Mouse (Mus musculus): Measurements from ENCODE around the gene Vps26a. TPM values are rescaled to one million over a fixed set of nuclear protein-coding genes. Genes with fewer than 3 reads are reported as not detected.

Vps26a gene
- total RNA-seq (2023): 10 to 100 TPM; 46.3 to 55.1 TPM

DNA sequence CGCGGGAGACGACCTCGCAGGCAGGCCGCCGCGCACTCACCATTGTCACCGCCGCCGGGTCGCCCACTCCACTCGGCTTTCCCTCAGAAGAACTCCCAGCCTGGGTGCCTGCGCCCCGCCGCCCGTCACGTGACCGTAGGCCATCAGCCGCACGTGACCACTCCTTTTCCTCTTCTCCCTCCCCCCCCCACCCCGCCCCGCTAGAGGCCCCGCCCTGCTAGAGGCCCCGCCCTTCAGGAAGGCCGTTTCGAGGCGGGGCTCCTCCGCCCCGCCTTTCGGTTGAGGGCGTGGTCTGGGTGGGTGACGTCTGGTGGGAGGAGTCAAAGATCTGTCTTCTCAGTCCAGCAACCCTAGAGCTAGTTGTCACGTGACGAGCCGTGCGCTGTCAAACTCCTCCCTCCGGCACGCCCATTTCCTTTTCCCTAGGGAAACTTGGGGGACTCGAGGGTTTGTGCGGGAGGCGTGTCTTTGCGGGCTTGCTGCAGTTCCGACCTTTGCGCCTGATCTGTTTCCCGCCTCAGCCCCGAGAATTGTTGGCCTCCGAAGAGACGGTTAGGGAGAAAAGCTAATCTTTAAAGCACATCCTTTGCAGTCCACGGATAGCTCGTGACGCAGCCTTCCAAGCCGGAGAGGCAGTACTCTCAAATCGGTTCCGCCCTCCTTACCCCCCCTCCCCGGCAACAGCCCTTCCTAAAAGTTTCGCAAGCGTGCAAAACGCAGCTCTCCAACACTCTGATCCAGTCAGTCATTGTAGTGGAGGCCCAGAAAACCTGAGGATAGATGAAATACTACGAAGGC lies at the start of gene Vps26a:
TSS of gene Vps26a (minus strand) at position 188 of the 798 bp plus-strand sequence.

GRCm38 (mm10) chr10:62527351-62527750 lies 40.7 kb upstream of the Vps26a start, which contains the start of gene Srgn:
Gene Srgn (minus strand): TSS chr10:62527451.

GRCm38 (mm10) chr10:62449364-62450279 lies 37.0 kb downstream of the Vps26a start, which contains the start of the genes 4930507D05Rik and Supv3l1:
Gene 4930507D05Rik (plus strand): TSS chr10:62449489.
Gene Supv3l1 (minus strand): TSS chr10:62449738.

DNA sequence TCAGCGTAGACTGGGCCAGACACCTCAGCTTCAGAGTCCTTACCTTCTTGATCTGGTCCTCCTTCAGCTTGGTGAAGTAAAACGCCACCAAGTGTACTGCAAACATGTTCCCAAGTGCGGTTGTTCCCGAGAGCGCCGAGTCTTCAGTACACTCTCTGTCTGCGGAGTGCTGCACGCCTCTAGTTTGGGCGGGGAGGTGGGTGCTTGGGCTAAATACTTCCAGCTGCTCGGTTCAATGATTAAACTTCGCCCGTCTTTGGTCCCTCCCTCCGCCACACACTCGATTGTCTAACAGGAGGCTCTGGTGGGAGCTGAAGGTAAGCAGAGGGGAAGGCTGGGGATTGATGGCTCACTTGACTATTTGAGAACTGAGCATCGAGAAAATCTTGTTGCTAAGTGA lies 64.3 kb downstream of the Vps26a start, which contains the start of gene Hkdc1:
TSS of gene Hkdc1 (minus strand) at position 237 of the 400 bp plus-strand sequence.

Other genes with a start within 250 kb of the Vps26a start
- gene Tacr2, start 234.4 kb downstream of the Vps26a start, total RNA-seq (2023): not detected
- 10 to 100 TPM; 86.3 to 98.2 TPM for gene Hk1, start 106.9 kb downstream of the Vps26a start, total RNA-seq (2023)
- not detected for gene Hkdc1, start 64.3 kb downstream of the Vps26a start, total RNA-seq (2023)
- under 1 TPM in 1 of 2 experiments, not detected in 1; 0.26 TPM for gene 4930507D05Rik, start 37.3 kb downstream of the Vps26a start, total RNA-seq (2023)
- 10 to 100 TPM; 10.5 to 13.2 TPM for gene Supv3l1, start 37.1 kb downstream of the Vps26a start, total RNA-seq (2023)
- 1,000 to 10,000 TPM; 1,084 to 1,105 TPM for gene Srgn, start 40.6 kb upstream of the Vps26a start, total RNA-seq (2023)
- gene Kif1bp, start 91.7 kb upstream of the Vps26a start, total RNA-seq (2023): 10 to 100 TPM; 20.7 to 21.6 TPM
- gene Ddx21, start 115.5 kb upstream of the Vps26a start, total RNA-seq (2023): 10 to 100 TPM; 40.7 to 41.9 TPM
- gene Ddx50, start 164.4 kb upstream of the Vps26a start, total RNA-seq (2023): 10 to 100 TPM; 51.3 to 60.4 TPM
- not detected for gene Stox1, start 239.3 kb upstream of the Vps26a start, total RNA-seq (2023)